Mouse (Mus musculus) heart, adult 2 months (tissue): ENCODE data around the gene Pcolce2. TPM values are rescaled to one million over a fixed set of nuclear protein-coding genes. Genes with fewer than 3 reads are reported as not detected.

Source experiments
- DNase-seq, 2 experiments: peaks; one replicate each; pipeline ENCODE4 v3.0.0; 2021
- H3K27ac ChIP-seq: fragments of 200-600 bp; 2 replicates; pipeline ENCODE4 v1.8.1; 2022
- H3K27me3 ChIP-seq: fragments of 200-500 bp; 2 replicates; pipeline ENCODE4 v1.6.1; 2012; ENCODE audit warnings: mild to moderate bottlenecking, low read length, inconsistent platforms, mixed read lengths; ENCODE audit not compliant: control insufficient read depth, insufficient read depth
- H3K36me3 ChIP-seq: fragments of 200-500 bp; 2 replicates; pipeline ENCODE4 v1.6.1; 2012; ENCODE audit warnings: low read length, inconsistent platforms; ENCODE audit not compliant: control insufficient read depth, insufficient read depth
- H3K4me1 ChIP-seq: fragments of 200-500 bp; 2 replicates; pipeline ENCODE4 v1.6.1; 2011; ENCODE audit warnings: low read length; ENCODE audit not compliant: control insufficient read depth, insufficient read depth
- H3K4me3 ChIP-seq: fragments of 200-600 bp; 2 replicates; pipeline ENCODE4 v1.8.1; 2022
- H3K79me2 ChIP-seq: fragments of 200-500 bp; replicated peaks from 2 replicates; pipeline ENCODE4 v1.6.1; 2012; ENCODE audit warnings: mild to moderate bottlenecking, inconsistent platforms, low read length, moderate library complexity, mixed read lengths; ENCODE audit not compliant: control insufficient read depth, insufficient read depth
- H3K9ac ChIP-seq: fragments of 200-500 bp; 2 replicates; pipeline ENCODE4 v1.6.1; 2012; ENCODE audit warnings: low read depth, mild to moderate bottlenecking, control low read depth, inconsistent platforms, low read length, mixed read lengths
- CTCF ChIP-seq: fragments of 200-600 bp; IDR thresholded peaks from 2 replicates; pipeline ENCODE4 v1.8.1; 2022; ENCODE audit warnings: antibody characterized with exemption, mild to moderate bottlenecking, moderate library complexity
- EP300 ChIP-seq: fragments of 200-500 bp; IDR thresholded peaks from 2 replicates; pipeline ENCODE4 v1.6.1; 2011; ENCODE audit warnings: low read depth, low read length, control low read depth; ENCODE audit not compliant: insufficient read depth
- POLR2A ChIP-seq: fragments of 200-500 bp; IDR thresholded peaks from 2 replicates; pipeline ENCODE4 v1.6.1; 2011; ENCODE audit warnings: mild to moderate bottlenecking, low read depth, low read length, control low read depth; ENCODE audit not compliant: insufficient read depth
- WGBS: fragments of 180-500 bp; shearing (Covaris S2); methylation state at CpG from one replicate; pipeline ENCODE4 v1.1.7; 2018; 5-methylcytosine and 5-hydroxymethylcytosine counted together
- intact Hi-C: fragments of 180-260 bp; cut with DNase I; formaldehyde crosslinking; loops from one replicate; pipeline ENCODE4 v1.15.1; 2025
- polyA plus RNA-seq: library from polyadenylated mRNA; depleted of rRNA; stranded (reverse); fragments of >200 nt; gene quantifications from 2 replicates; pipeline ENCODE4 v1.2.3, GENCODE M21; 2012
- total RNA-seq, 2 experiments: library from RNA; stranded (reverse); gene quantifications; 2 replicates each; pipeline ENCODE4 v1.2.3; 2021

Gene Pcolce2
- total and polyA plus RNA-seq, 3 experiments = 3.0 to 28.7 (median 27.8) TPM

DNA sequence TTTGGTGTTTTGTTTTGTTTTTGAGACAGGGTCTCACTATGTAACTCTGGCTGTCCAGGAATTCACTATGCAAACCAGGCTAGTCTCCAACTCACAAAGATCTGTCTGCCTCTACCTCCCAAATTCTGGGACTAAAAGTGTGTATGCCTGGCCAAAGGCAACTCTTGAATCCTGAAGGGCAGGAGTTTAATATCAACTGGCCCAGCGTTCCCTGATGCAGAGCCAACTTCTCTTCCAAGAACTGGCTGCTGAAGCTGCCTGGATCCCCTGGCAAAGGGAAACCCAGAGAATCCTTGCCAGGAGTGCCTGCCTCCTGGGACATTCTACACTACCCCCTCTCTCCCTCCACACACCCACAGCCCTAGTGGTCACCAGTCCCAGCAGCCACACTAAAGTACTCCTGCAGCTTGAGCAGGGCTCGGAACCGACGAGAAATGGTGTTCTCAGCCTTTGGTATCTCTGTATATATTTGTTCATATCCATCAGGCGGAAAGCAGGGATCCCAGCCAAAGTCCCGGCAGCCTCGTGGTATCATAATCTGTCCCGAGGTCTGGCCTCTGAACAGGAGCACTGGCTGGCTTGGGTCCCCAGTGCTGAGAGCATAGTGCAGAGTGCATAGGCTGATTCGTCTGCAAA is 37.8 kb downstream of the Pcolce2 start:
- TF ChIP-seq EP300 (peak; percentile 73; the same call in 1 of the 2 replicates), CTCF (0 out of 2 replicates have a peak, but pooled peaks have one; percentile 7), POLR2A (peak; percentile 41; the same call in 1 of the 2 replicates)
- no peaks in the 10 kb centered on the region for H3K36me3 ChIP-seq
- H3K27ac ChIP-seq = peak overlapping the region; percentile 92
- peak; percentile 80 to 87 for DNase-seq
- WGBS = 34% methylated on average over 9 of the region's 9 CpGs
- H3K79me2 ChIP-seq = no peaks in the 10 kb centered on the region
- peak overlapping the region; percentile 74 for H3K9ac ChIP-seq
- peaks cover 1% of the 10 kb centered on the region; the same call in 1 of the 2 replicates for H3K4me1 ChIP-seq
- H3K27me3 ChIP-seq = no peaks in the 10 kb centered on the region
- intact Hi-C loops = loop anchor here (2.0 to 5.0 kb wide), 2 partner anchors 38 to 110 kb away; partner anchors contain the start of gene Pcolce2
- H3K4me3 ChIP-seq = peak overlapping the region; percentile 37; the same call in 1 of the 2 replicates

- intact Hi-C loops = loop anchor here (5.0 kb wide), 1 partner anchor 39 kb away; the partner anchor contains the start of gene Pcolce2
- Histone ChIP-seq H3K27me3 (no peaks in the 10 kb centered on the region), H3K36me3 (no peaks in the 10 kb centered on the region), H3K27ac (peak overlapping the region; percentile 92), H3K79me2 (no peaks in the 10 kb centered on the region), H3K4me1 (peaks cover 1% of the 10 kb centered on the region), H3K9ac (no peak overlapping the region), H3K4me3 (no peak overlapping the region)
- TF ChIP-seq EP300 (no peak), CTCF (peak; percentile 56)
- 90% methylated on average over 4 of the region's 4 CpGs for WGBS
- DNase-seq = no peak
These were observed 38.6 kb downstream of the Pcolce2 start for GRCm38 (mm10) chr9:95676021-95676420.

- Histone ChIP-seq H3K4me3 (no peak overlapping the region), H3K27me3 (no peaks in the 10 kb centered on the region), H3K27ac (no peak overlapping the region), H3K4me1 (peaks cover 1% of the 10 kb centered on the region), H3K36me3 (no peaks in the 10 kb centered on the region), H3K79me2 (no peaks in the 10 kb centered on the region), H3K9ac (no peak overlapping the region)
- DNase-seq = no peak
- no peak for TF ChIP-seq CTCF
- no peak for TF ChIP-seq POLR2A
- no peak for TF ChIP-seq EP300
- WGBS = 59% methylated on average over 7 of the region's 7 CpGs
- intact Hi-C loops = loop anchor here (5.0 kb wide), 1 partner anchor 43 kb away; the partner anchor contains the start of gene Pcolce2
These were observed 42.6 kb downstream of the Pcolce2 start for GRCm38 (mm10) chr9:95679966-95680365.

DNA sequence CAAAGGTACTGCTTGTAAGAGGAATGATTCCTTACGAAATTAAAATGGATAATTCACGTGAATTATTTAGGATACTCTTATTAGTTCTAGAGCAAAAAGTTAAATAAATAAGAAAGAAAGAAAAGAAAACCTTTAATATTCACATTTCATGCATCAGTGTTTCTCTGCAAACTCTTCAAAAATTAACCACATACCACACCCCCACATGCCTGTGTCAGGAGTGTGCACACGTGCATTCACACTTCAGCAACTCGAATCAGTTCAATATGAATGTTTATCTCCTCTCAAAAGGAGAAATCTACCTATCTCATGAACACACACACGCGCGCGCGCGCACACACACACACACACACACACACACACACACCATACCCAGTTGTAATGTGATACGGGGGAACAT is 43.3 kb downstream of the Pcolce2 start:
- H3K27ac ChIP-seq = no peak overlapping the region
- no peaks in the 10 kb centered on the region for H3K36me3 ChIP-seq
- intact Hi-C loops = no loop called here
- H3K4me3 ChIP-seq = no peak overlapping the region
- DNase-seq = no peak
- H3K27me3 ChIP-seq = no peaks in the 10 kb centered on the region
- TF ChIP-seq CTCF (no peak), EP300 (no peak), POLR2A (no peak)
- 89% methylated on average over 11 of the region's 11 CpGs for WGBS
- no peaks in the 10 kb centered on the region for H3K79me2 ChIP-seq
- H3K9ac ChIP-seq = no peak overlapping the region
- no peaks in the 10 kb centered on the region; the same call in 1 of the 2 replicates for H3K4me1 ChIP-seq

GRCm38 (mm10) chr9:95685660-95686440 is 48.4 kb downstream of the Pcolce2 start:
- no peaks in the 10 kb centered on the region for H3K27me3 ChIP-seq
- TF ChIP-seq POLR2A (no peak), EP300 (no peak), CTCF (no peak)
- no peak overlapping the region for H3K9ac ChIP-seq
- WGBS = 79% methylated on average over 11 of the region's 11 CpGs
- no peak overlapping the region for H3K4me3 ChIP-seq
- DNase-seq = no peak
- intact Hi-C loops = loop anchor here (5.0 kb wide), 2 partner anchors 79 to 154 kb away; no protein-coding TSS in a partner anchor
- H3K36me3 ChIP-seq = no peaks in the 10 kb centered on the region
- H3K27ac ChIP-seq = no peak overlapping the region
- no peaks in the 10 kb centered on the region for H3K79me2 ChIP-seq
- no peaks in the 10 kb centered on the region for H3K4me1 ChIP-seq

- Histone ChIP-seq H3K4me1 (no peaks in the 10 kb centered on the region), H3K79me2 (no peaks in the 10 kb centered on the region), H3K4me3 (no peak overlapping the region), H3K36me3 (no peaks in the 10 kb centered on the region), H3K27me3 (no peaks in the 10 kb centered on the region), H3K9ac (no peak overlapping the region), H3K27ac (no peak overlapping the region)
- no peak for TF ChIP-seq POLR2A
- 0 out of 2 replicates have a peak, but pooled peaks have one; percentile 65 for TF ChIP-seq EP300
- TF ChIP-seq CTCF = peak; percentile 83
- 33% methylated on average over 3 of the region's 3 CpGs for WGBS
- intact Hi-C loops = loop anchor here (5.0 kb wide), 2 partner anchors 81 to 156 kb away; no protein-coding TSS in a partner anchor
- DNase-seq = peak; percentile 29 to 65
These were observed 50.7 kb downstream of the Pcolce2 start for GRCm38 (mm10) chr9:95688064-95688463.
